Mouse (Mus musculus) liver (tissue): ENCODE measurements around the gene Papss1.

Source experiments
- DNase-seq: peaks from one replicate; pipeline ENCODE4 v3.0.0-alpha.2; 2020; ENCODE audit warnings: mixed read lengths

Papss1 gene

GRCm38 (mm10) chr3:131637008-131637407 lies 72.4 kb downstream of the Papss1 start:
- DNase-seq: no peak

DNA sequence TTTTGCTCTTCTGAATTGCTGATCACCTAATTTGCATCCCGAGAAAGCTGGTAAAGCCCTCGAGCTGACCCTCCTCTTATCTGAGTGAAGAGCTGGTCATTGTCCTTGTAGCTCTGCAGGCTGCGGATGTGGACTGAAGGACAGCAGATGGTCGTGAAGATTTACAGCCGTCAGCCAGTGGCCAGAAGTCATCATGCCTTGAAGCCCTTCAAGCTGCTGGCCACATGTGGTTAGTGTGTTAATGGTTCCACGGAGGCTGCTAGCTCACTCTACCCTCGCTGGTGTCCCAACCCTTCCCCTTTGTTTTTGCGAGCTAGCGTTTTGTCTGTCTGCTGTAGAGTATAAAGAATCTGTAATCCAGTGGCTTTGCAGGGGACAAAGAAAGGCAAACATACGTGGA lies 73.1 kb downstream of the Papss1 start:
- no peak for DNase-seq

DNA sequence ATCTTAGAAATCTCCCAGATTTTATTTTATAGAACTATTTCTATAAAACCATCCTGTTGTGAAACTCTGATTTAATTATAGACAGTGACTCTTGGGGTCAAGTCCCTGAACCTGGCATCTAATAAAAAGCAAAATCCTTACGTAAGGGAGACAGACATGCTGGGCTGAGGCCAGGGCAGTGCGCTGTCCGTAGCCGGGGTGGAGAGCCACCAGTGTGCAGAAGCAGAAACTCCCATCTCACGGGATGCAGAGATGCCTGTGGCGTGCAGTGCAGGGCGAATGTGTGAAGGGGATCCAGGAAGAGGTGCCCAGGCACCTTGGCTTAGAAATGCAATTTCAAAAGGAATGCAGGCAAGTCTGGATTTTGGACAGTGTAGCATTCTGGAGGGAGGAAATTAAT lies 73.6 kb downstream of the Papss1 start:
- no peak for DNase-seq

GRCm38 (mm10) chr3:131642681-131643292 lies 78.2 kb downstream of the Papss1 start:
- DNase-seq: no peak

GRCm38 (mm10) chr3:131645203-131645602 lies 80.6 kb downstream of the Papss1 start:
- no peak for DNase-seq

GRCm38 (mm10) chr3:131654366-131654765 lies 89.8 kb downstream of the Papss1 start:
- DNase-seq: no peak

- DNase-seq: no peak
Measured at GRCm38 (mm10) chr3:131656032-131656431, 91.5 kb downstream of the Papss1 start.

GRCm38 (mm10) chr3:131660126-131660525 lies 95.6 kb downstream of the Papss1 start:
- DNase-seq: no peak

GRCm38 (mm10) chr3:131660629-131661028 lies 96.1 kb downstream of the Papss1 start:
- DNase-seq: no peak

DNA sequence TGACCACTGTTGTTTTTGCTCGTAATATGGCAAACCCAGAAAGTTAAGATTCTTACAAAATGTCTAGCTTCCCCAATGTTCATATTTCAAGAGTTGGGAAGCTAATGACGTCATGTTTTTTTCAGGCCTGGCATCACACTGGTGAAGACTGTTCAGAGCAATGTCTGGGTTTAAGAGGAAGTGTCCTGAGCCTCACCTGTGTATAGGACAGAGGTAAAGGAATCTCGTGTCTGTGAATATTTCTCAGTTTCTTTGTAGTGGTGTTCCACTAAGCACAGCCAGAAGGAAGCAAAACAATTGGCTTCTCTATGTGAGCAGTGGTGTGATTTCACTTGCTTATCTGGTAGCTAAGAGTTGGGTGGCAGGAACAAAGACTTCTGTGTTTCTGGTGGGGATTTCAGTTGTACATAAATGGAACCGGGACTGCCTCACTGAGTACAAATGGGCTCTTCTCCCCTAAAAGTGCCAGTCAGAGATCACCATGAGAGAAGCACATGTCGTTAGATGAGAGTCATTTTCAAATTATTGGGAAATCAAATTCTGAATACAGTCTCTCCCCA lies 98.1 kb downstream of the Papss1 start:
- DNase-seq: no peak

DNA sequence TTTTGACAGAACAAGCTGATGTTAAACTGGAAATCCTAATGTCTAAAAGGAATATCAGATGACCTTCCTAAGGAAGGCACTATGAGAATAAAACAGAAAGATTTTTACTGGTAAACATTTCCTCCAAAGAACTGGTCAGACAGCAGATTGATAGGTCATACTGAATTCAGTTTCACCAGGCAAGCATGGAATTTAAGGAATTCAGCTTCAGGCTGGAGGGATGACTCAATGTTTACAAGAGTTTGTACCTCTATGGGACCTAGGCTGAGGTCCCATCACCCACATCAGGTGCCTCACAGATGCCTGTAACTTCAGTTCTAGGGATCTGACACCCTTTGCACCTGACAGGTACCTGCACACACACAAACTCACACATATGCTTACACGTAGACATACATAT lies 105.3 kb downstream of the Papss1 start:
- DNase-seq: no peak

DNA sequence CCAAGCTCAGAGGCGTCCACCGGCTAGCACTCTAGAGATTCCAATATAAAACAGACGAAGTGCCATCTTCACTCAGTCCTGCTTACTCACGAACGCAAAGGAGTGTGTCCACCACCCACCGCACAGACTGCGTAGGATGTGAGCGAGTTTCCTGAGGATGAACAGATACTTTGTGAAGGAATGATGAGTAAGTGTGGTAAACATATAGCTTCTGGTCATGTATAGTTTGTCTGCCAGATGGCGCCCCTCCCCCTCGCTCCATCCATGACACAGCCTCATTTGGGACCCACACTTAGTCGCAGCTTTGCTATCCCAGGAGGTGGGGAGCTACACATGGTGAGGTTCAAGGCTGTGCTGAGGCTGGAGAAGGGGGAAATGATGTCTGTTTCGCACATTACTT lies 121.5 kb downstream of the Papss1 start:
- no peak for DNase-seq

DNA sequence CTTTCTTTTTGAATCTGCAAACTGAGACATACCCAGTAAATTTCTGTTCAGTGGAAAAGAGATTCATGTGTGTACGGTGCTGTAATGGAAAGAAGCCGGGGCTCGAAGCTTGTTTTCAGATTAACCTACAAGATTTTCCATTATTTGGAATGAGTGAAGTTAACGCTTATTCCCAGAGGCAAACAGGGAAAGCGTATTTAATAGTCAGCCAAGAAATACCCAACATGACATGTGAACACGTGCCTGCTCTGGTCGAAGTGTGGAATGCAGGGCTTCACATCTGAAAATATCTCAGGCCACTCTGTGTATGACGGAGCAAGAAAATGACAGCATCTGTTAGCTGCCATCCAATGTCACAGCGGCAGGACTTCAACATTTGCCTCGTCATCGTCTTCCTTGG lies 125.4 kb downstream of the Papss1 start:
- no peak for DNase-seq

- DNase-seq: no peak
Measured at GRCm38 (mm10) chr3:131690543-131690942, 126.0 kb downstream of the Papss1 start.

- no peak for DNase-seq
Measured at GRCm38 (mm10) chr3:131691202-131691601, 126.6 kb downstream of the Papss1 start.
